Mouse (Mus musculus): ENCODE results near the gene Cox7a1. TPM values are rescaled to one million over a fixed set of nuclear protein-coding genes. Genes with fewer than 3 reads are reported as not detected.
A peak's percentile ranks its signal among the peaks of the same experiment; 100 is the strongest.

Cox7a1 gene
- polyA plus RNA-seq, 1 experiment from 2014 or later, result 5.5 TPM

DNA sequence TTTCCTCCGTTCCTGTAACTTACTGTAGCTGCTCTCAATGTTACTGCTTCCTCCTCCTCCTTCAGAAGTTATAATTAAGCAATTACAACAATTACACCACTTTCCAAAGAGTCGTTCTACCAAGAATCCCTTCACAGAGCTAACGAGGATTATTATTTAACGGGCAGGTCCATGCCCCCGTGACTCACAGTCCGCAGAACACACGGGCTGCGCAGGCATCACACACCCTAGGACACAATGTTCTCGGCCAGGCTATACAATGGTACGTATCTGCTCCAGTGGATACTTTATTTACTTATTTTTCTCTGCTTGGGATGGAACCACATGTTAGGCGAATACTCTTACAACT, 36.0 kb downstream of the Cox7a1 start:
- H3K36me3 ChIP-seq (ENCODE audit: control insufficient read depth, insufficient read depth, low read length), result peaks cover 20% of the 10 kb centered on the region
- H3K27me3 ChIP-seq (replicated peaks; ENCODE audit: control insufficient read depth, insufficient read depth, low read length), result no peaks in the 10 kb centered on the region
- peak overlapping the region; percentile 58 for H3K9ac ChIP-seq (ENCODE audit: low read length)
- peak overlapping the region; percentile 35 for H3K4me3 ChIP-seq (ENCODE audit: low read depth, low read length)
- ATAC-seq, result no peak
- 0 out of 2 replicates have a peak overlapping the region, but pooled peaks have one; percentile 11 for H3K27ac ChIP-seq (ENCODE audit: low read depth, low read length)
- H3K9me3 ChIP-seq (replicated peaks; ENCODE audit: control insufficient read depth, low read length), result no peaks in the 10 kb centered on the region
- peak overlapping the region; percentile 80 for H3K4me2 ChIP-seq (ENCODE audit: low read length)
- DNase-seq (ENCODE audit: low spot score), result peak; percentile 28
- 13% methylated on average over 11 of the region's 11 CpGs for WGBS
- peaks cover 7% of the 10 kb centered on the region; the same call in 1 of the 2 replicates for H3K4me1 ChIP-seq (ENCODE audit: control insufficient read depth, insufficient read depth, low read length)

DNA sequence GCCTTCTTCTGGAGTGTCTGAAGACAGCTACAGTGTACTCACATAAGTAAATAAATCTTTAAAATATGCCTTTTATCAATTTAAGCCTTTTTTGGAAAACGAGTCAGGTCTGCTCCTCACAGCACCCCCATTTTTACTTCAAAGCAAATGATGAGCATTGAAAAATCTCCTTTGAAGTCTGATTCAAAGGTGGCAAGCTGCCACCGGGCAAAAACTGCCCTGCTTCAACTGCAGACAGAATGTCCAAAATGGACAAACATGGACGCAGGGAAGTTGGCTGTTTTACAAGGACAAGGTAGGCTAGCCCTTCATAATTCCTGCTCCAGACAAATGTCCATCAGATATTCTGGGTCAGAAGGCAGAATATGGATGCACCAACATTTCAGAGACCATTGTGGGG, 37.5 kb downstream of the Cox7a1 start:
- Histone ChIP-seq H3K4me3 (ENCODE audit: low read depth, low read length) (no peak overlapping the region), H3K4me1 (ENCODE audit: control insufficient read depth, insufficient read depth, low read length) (peaks cover 7% of the 10 kb centered on the region; the same call in 1 of the 2 replicates), H3K9me3 (replicated peaks; ENCODE audit: control insufficient read depth, low read length) (no peaks in the 10 kb centered on the region), H3K27ac (ENCODE audit: low read depth, low read length) (no peak overlapping the region), H3K27me3 (replicated peaks; ENCODE audit: control insufficient read depth, insufficient read depth, low read length) (no peaks in the 10 kb centered on the region), H3K36me3 (ENCODE audit: control insufficient read depth, insufficient read depth, low read length) (peaks cover 33% of the 10 kb centered on the region), H3K9ac (ENCODE audit: low read length) (no peak overlapping the region), H3K4me2 (ENCODE audit: low read length) (no peak overlapping the region)
- DNase-seq (ENCODE audit: low spot score) (no peak), ATAC-seq (no peak)
- WGBS, result 81% methylated on average over 3 of the region's 3 CpGs

DNA sequence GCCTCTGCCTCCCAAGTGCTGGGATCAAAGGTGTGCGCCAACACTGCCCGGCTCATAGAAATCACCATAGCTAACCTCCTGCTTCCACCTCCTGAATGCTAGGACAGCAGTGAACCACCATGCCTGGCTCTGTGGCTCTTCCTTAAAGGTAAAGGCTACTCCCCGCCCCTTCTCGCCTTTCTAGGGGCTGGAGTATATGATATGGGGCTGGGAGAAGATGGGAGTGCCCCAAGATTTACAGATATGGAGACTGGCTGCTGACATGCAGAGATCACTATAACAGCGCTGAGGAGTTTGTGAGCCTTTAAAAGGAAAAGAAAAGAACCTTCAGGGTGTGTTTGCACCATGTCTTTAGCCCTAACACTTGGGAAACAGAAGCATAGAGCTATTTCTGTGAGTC, 38.3 kb downstream of the Cox7a1 start:
- Histone ChIP-seq H3K36me3 (ENCODE audit: control insufficient read depth, insufficient read depth, low read length) (peaks cover 40% of the 10 kb centered on the region), H3K4me2 (ENCODE audit: low read length) (no peak overlapping the region), H3K9ac (ENCODE audit: low read length) (no peak overlapping the region), H3K4me1 (ENCODE audit: control insufficient read depth, insufficient read depth, low read length) (peaks cover 7% of the 10 kb centered on the region; the same call in 1 of the 2 replicates), H3K27ac (ENCODE audit: low read depth, low read length) (no peak overlapping the region), H3K27me3 (replicated peaks; ENCODE audit: control insufficient read depth, insufficient read depth, low read length) (no peaks in the 10 kb centered on the region), H3K4me3 (ENCODE audit: low read depth, low read length) (no peak overlapping the region), H3K9me3 (replicated peaks; ENCODE audit: control insufficient read depth, low read length) (no peaks in the 10 kb centered on the region)
- ATAC-seq, result no peak
- DNase-seq (ENCODE audit: low spot score), result no peak
- 95% methylated on average over 5 of the region's 5 CpGs for WGBS

DNA sequence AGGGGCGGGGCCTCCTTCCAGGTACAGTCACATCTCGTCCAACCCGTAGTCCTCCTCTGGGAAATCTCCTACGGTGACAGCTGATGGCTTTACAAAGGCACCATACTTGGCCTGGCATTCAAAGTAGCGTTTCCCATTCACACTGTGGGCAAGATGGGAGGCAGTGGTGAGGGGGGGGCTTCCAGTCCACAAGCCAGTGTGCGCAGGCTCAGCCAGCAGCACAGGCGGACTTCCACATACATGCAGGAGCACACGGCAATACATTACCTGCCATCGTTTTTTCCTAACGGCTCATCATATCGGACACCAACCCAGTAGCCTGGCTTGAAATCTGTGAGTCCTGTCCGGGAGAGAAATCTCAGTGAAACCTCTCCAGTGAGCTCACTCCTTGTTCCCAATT, 40.3 kb downstream of the Cox7a1 start:
- WGBS, result 93% methylated on average over 12 of the region's 12 CpGs
- Histone ChIP-seq H3K9me3 (replicated peaks; ENCODE audit: control insufficient read depth, low read length) (no peaks in the 10 kb centered on the region), H3K27me3 (replicated peaks; ENCODE audit: control insufficient read depth, insufficient read depth, low read length) (no peaks in the 10 kb centered on the region), H3K9ac (ENCODE audit: low read length) (no peak overlapping the region), H3K4me2 (ENCODE audit: low read length) (no peak overlapping the region), H3K27ac (ENCODE audit: low read depth, low read length) (no peak overlapping the region), H3K4me3 (ENCODE audit: low read depth, low read length) (no peak overlapping the region), H3K36me3 (ENCODE audit: control insufficient read depth, insufficient read depth, low read length) (peaks cover 51% of the 10 kb centered on the region), H3K4me1 (ENCODE audit: control insufficient read depth, insufficient read depth, low read length) (peaks cover 5% of the 10 kb centered on the region; the same call in 1 of the 2 replicates)
- ATAC-seq (no peak), DNase-seq (ENCODE audit: low spot score) (no peak)

DNA sequence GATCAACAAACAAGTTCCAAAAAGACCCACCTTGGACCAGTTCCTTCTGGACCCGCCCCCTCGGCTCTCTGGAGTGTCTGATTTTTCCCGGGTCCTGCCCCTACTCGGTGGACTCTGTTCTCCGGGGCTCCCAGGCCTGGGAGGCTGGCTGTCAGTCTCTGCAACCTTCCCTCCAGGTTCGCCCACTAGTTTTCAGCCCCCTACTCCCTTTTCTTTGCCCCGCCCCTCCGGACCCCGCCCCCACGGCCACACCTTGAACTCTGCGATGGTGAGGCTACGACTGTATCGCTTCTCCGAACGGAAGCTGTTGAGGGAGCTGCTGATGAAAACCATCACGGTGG, 47.4 kb downstream of the Cox7a1 start:
- Histone ChIP-seq H3K4me3 (ENCODE audit: low read depth, low read length) (peak overlapping the region; percentile 69), H3K9ac (ENCODE audit: low read length) (peak overlapping the region; percentile 68), H3K27ac (ENCODE audit: low read depth, low read length) (peak overlapping the region; percentile 96; the same call in 1 of the 2 replicates), H3K27me3 (replicated peaks; ENCODE audit: control insufficient read depth, insufficient read depth, low read length) (no peaks in the 10 kb centered on the region), H3K9me3 (replicated peaks; ENCODE audit: control insufficient read depth, low read length) (no peaks in the 10 kb centered on the region), H3K36me3 (ENCODE audit: control insufficient read depth, insufficient read depth, low read length) (peaks cover 50% of the 10 kb centered on the region), H3K4me1 (ENCODE audit: control insufficient read depth, insufficient read depth, low read length) (peaks cover 12% of the 10 kb centered on the region), H3K4me2 (ENCODE audit: low read length) (peak overlapping the region; percentile 71)
- WGBS, result 0% methylated on average over 16 of the region's 16 CpGs
- DNase-seq (ENCODE audit: low spot score) (no peak), ATAC-seq (peak; percentile 42; the same call in 1 of the 2 replicates)

DNA sequence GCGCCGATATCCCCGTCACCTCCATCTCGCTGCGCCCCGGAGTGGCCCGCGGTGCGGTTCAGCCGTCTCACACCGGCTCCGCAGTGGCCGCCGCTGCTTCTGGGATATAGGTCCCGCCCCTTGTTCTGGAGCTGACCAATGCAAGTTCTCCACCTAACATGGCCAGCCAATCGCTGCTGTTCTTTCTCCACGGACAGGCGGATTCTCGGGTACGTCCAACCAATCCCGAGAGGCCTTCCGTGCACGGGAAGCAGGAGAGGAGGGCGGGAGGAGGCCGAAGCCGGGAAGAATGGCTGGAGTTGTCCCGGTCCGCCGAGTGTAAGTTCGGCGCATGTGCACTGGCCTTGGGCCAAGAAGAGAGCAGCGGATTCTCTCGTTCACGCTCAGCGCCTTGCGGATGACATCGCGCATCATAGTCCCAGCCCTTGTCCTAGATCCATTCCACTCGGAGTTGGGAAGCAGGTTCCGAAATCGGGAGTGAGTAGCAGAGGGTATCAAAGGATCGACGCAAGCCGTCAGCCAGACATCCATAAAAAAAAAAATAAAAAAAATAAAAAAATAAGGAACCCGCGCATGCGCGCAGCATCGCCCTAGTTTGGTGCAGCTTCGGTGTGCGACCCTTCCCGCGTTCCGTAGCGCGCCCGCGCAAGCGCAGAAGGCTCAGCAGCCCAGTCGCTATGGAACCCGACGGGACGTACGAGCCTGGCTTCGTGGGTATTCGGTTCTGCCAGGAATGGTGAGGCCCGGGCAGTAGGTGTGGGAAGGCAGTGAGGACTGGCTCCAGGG, 47.9 kb downstream of the Cox7a1 start, which contains the start of the genes Polr2i and Tbcb:
TSS of gene Polr2i (plus strand) at position 280 of the 786 bp plus-strand sequence.
TSS of gene Tbcb (minus strand) at position 604 of the 786 bp plus-strand sequence.
- WGBS, result under 1% methylated on average over 67 of the region's 67 CpGs

DNA sequence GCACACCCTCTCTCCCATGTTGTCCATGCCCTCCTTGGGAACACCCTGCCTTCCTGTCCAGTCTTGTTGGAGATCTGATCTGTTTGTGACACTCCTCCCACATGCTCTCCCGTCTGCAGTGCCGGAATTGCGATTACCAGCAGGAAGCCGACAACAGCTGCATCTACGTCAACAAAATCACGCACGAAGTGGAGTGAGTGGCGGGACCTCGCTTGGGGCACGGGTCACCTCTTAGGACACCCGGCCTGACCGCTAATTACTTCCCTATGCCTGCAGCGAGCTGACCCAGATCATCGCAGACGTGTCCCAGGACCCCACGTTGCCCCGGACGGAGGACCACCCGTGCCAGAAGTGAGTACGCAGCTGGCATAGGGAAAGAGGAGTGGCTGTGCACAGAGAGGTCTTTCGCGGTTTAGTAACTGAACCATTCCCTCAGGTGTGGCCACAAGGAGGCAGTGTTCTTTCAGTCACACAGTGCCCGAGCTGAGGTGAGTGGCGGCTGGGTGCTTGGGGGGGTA, 48.7 kb downstream of the Cox7a1 start:
- H3K36me3 ChIP-seq (ENCODE audit: control insufficient read depth, insufficient read depth, low read length), result peaks cover 36% of the 10 kb centered on the region
- no peak for ATAC-seq

More for the DNA sequence above, 47.9 kb downstream of the Cox7a1 start, which contains the start of the genes Polr2i and Tbcb:
- peak within 1 kb of the TSS; percentile 74 for H3K9ac ChIP-seq (ENCODE audit: low read length)
- peak within 1 kb of the TSS; percentile 69 for H3K4me3 ChIP-seq (ENCODE audit: low read depth, low read length)
- no peaks in the 10 kb centered on the region for H3K9me3 ChIP-seq (replicated peaks; ENCODE audit: control insufficient read depth, low read length)
- H3K4me1 ChIP-seq (ENCODE audit: control insufficient read depth, insufficient read depth, low read length), result peaks cover 12% of the 10 kb centered on the region
- ATAC-seq (peak; percentile 96), DNase-seq (ENCODE audit: low spot score) (peak; percentile 99)
- H3K4me2 ChIP-seq (ENCODE audit: low read length), result peak within 1 kb of the TSS; percentile 75
- H3K27ac ChIP-seq (ENCODE audit: low read depth, low read length), result peak within 1 kb of the TSS; percentile 96
- no peaks in the 10 kb centered on the region for H3K27me3 ChIP-seq (replicated peaks; ENCODE audit: control insufficient read depth, insufficient read depth, low read length)
- peaks cover 44% of the 10 kb centered on the region for H3K36me3 ChIP-seq (ENCODE audit: control insufficient read depth, insufficient read depth, low read length)

DNA sequence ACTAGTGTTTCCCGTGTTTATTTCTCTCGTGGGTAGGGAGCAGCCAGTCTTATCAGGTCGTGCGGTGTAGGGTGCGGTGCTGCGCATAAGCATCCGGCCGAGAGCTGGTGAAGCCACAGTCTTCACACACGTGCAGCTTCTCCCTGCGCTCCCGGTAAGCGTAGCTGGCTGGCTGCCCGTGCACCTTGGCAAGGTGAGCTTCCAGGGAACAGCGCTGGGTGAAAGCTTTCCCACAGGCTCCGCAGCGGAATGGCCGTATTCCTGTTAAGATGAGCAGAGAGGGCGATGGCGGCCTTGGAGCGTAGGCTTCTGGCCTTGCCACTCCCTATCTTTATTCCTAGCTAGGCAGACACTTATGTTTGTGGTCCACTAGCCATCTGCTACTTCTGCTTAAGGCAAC, 49.4 kb downstream of the Cox7a1 start:
- ATAC-seq, result no peak
- Histone ChIP-seq H3K4me1 (ENCODE audit: control insufficient read depth, insufficient read depth, low read length) (peaks cover 12% of the 10 kb centered on the region), H3K27ac (ENCODE audit: low read depth, low read length) (no peak overlapping the region), H3K4me3 (ENCODE audit: low read depth, low read length) (0 out of 2 replicates have a peak overlapping the region, but pooled peaks have one; percentile 69), H3K27me3 (replicated peaks; ENCODE audit: control insufficient read depth, insufficient read depth, low read length) (no peaks in the 10 kb centered on the region), H3K9ac (ENCODE audit: low read length) (0 out of 2 replicates have a peak overlapping the region, but pooled peaks have one; percentile 32), H3K4me2 (ENCODE audit: low read length) (peak overlapping the region; percentile 75; the same call in 1 of the 2 replicates), H3K36me3 (ENCODE audit: control insufficient read depth, insufficient read depth, low read length) (peaks cover 33% of the 10 kb centered on the region), H3K9me3 (replicated peaks; ENCODE audit: control insufficient read depth, low read length) (no peaks in the 10 kb centered on the region)
- DNase-seq (ENCODE audit: low spot score), result no peak
- 91% methylated on average over 20 of the region's 20 CpGs for WGBS

More for the DNA sequence above, 48.7 kb downstream of the Cox7a1 start:
- Histone ChIP-seq H3K27me3 (replicated peaks; ENCODE audit: control insufficient read depth, insufficient read depth, low read length) (no peaks in the 10 kb centered on the region), H3K9me3 (replicated peaks; ENCODE audit: control insufficient read depth, low read length) (no peaks in the 10 kb centered on the region), H3K9ac (ENCODE audit: low read length) (peak overlapping the region; percentile 74), H3K4me2 (ENCODE audit: low read length) (peak overlapping the region; percentile 75), H3K4me1 (ENCODE audit: control insufficient read depth, insufficient read depth, low read length) (peaks cover 12% of the 10 kb centered on the region), H3K4me3 (ENCODE audit: low read depth, low read length) (peak overlapping the region; percentile 69), H3K27ac (ENCODE audit: low read depth, low read length) (peak overlapping the region; percentile 96)
- 8% methylated on average over 24 of the region's 24 CpGs for WGBS
- DNase-seq (ENCODE audit: low spot score), result peak; percentile 51
